Mouse (Mus musculus) spleen, postnatal 4 days (tissue): ENCODE measurements around the gene 4933407L21Rik.
"Not testable (repeated sequence)": the region's sequence is repeated elsewhere in the genome, so short reads cannot be mapped to it uniquely, and the experiment has no call there.

Source experiments
- DNase-seq, 2 experiments: peaks; one replicate each; pipeline ENCODE4 v3.0.0; 2022; ENCODE audit warnings: low spot score in 2 of 2

4933407L21Rik gene

GRCm38 (mm10) chr1:85959889-85960276, 31.6 kb downstream of the 4933407L21Rik start:
- DNase-seq: no peak

- no peak for DNase-seq
Measured at GRCm38 (mm10) chr1:85960873-85961272, 32.6 kb downstream of the 4933407L21Rik start, which contains the start of gene Gpr55. Gene Gpr55, minus strand, starts transcription at chr1:85961007.

GRCm38 (mm10) chr1:85962081-85962480, 33.8 kb downstream of the 4933407L21Rik start:
- DNase-seq: no peak

- no peak for DNase-seq
Measured at GRCm38 (mm10) chr1:85965856-85966255, 37.6 kb downstream of the 4933407L21Rik start.

GRCm38 (mm10) chr1:85969081-85969480, 40.8 kb downstream of the 4933407L21Rik start:
- DNase-seq: no peak

- no peak for DNase-seq
Measured at GRCm38 (mm10) chr1:85969519-85969918, 41.2 kb downstream of the 4933407L21Rik start.

- no peak for DNase-seq
Measured at GRCm38 (mm10) chr1:85971070-85971469, 42.8 kb downstream of the 4933407L21Rik start.

GRCm38 (mm10) chr1:85972341-85972740, 44.1 kb downstream of the 4933407L21Rik start:
- DNase-seq: no peak

- DNase-seq: no peak
Measured at GRCm38 (mm10) chr1:85973468-85973877, 45.2 kb downstream of the 4933407L21Rik start.

GRCm38 (mm10) chr1:85977709-85978108, 49.4 kb downstream of the 4933407L21Rik start:
- DNase-seq: no peak

GRCm38 (mm10) chr1:85981738-85982357, 53.6 kb downstream of the 4933407L21Rik start:
- DNase-seq: no peak

GRCm38 (mm10) chr1:85985784-85986183, 57.5 kb downstream of the 4933407L21Rik start:
- DNase-seq: no peak

GRCm38 (mm10) chr1:85988351-85988750, 60.1 kb downstream of the 4933407L21Rik start:
- no peak for DNase-seq

- DNase-seq: not testable (repeated sequence)
Measured at GRCm38 (mm10) chr1:85988882-85989281, 60.6 kb downstream of the 4933407L21Rik start.
